Mouse (Mus musculus): ENCODE measurements around the gene Atp5d.

- TF ChIP-seq ZC3H11A (IDR thresholded peaks at IDR 0.05; ENCODE audit: borderline replicate concordance, low read depth, low read length) (no peak), CHD2 (IDR thresholded peaks at IDR 0.05; ENCODE audit: low read depth, low read length) (no peak), HCFC1 (IDR thresholded peaks at IDR 0.05; ENCODE audit: borderline replicate concordance, insufficient read depth, low read length) (no peak), ZNF384 (IDR thresholded peaks at IDR 0.05; ENCODE audit: low read depth, low read length) (no peak), MAFK (IDR thresholded peaks at IDR 0.05; ENCODE audit: insufficient read depth, low read depth, low read length) (no peak)
These were observed 15.3 kb downstream of the Atp5d start for GRCm38 (mm10) chr10:80153713-80154112.
